Mouse (Mus musculus) MEL (cell line): ENCODE measurements around the gene Srgap1.

Source experiments
- CTCF ChIP-seq, 3 experiments: IDR thresholded peaks in 2 of 3; conservative IDR thresholded peaks in 1 of 3; 2 replicates each; pipeline ENCODE4 v1.5.1; 2011 to 2012; ENCODE audit warnings: low read length in 3 of 3, low read depth in 2 of 3, mild to moderate bottlenecking in 2 of 3, improper control_type of control experiment in 1 of 3, inconsistent platforms in 1 of 3, mixed read lengths in 1 of 3, moderate library complexity in 1 of 3; ENCODE audit not compliant: control insufficient read depth in 1 of 3, insufficient read depth in 1 of 3, poor library complexity in 1 of 3, severe bottlenecking in 1 of 3
- EP300 ChIP-seq, 2 experiments: IDR thresholded peaks; 2 replicates each; pipeline ENCODE4 v1.6.1; 2011; ENCODE audit warnings: improper control_type of control experiment in 2 of 2, low read length in 2 of 2, low read depth in 1 of 2, mild to moderate bottlenecking in 1 of 2
- HCFC1 ChIP-seq: IDR thresholded peaks from 2 replicates; pipeline ENCODE4 v1.6.1; 2012; ENCODE audit warnings: low read depth, mild to moderate bottlenecking, inconsistent platforms, low read length, improper control_type of control experiment, moderate library complexity
- KAT2A ChIP-seq: conservative IDR thresholded peaks from 2 replicates; pipeline ENCODE4 v1.6.1; 2012; ENCODE audit warnings: low read depth, low read length, improper control_type of control experiment, inconsistent platforms
- MAFK ChIP-seq: IDR thresholded peaks from 2 replicates; pipeline ENCODE4 v1.6.1; 2011; ENCODE audit warnings: low read depth, mild to moderate bottlenecking, low read length, improper control_type of control experiment, borderline replicate concordance
- MYC ChIP-seq: IDR thresholded peaks from 2 replicates; pipeline ENCODE4 v1.6.1; 2011; ENCODE audit warnings: low read depth, mild to moderate bottlenecking, low read length, improper control_type of control experiment, moderate library complexity
- NELFE ChIP-seq: IDR thresholded peaks from 2 replicates; pipeline ENCODE4 v1.6.1; 2011; ENCODE audit warnings: low read depth, low read length, improper control_type of control experiment
- POLR2A ChIP-seq, 2 experiments: IDR thresholded peaks; 2 replicates each; pipeline ENCODE4 v1.6.1; 2011 to 2012; ENCODE audit warnings: low read length in 2 of 2, mild to moderate bottlenecking in 2 of 2, control low read depth in 1 of 2, improper control_type of control experiment in 1 of 2, low read depth in 1 of 2, moderate library complexity in 1 of 2; ENCODE audit not compliant: control insufficient read depth in 1 of 2, insufficient read depth in 1 of 2, poor library complexity in 1 of 2
- TAL1 ChIP-seq: IDR thresholded peaks from 2 replicates; pipeline ENCODE4 v1.6.1; 2012; ENCODE audit warnings: mild to moderate bottlenecking, inconsistent platforms, low read length, moderate library complexity, mixed read lengths
- TBP ChIP-seq: IDR thresholded peaks from 2 replicates; pipeline ENCODE4 v1.8.0; 2011; ENCODE audit warnings: low read depth, low read length, improper control_type of control experiment
- TCF12 ChIP-seq: IDR thresholded peaks from 2 replicates; pipeline ENCODE4 v1.6.1; 2014; ENCODE audit warnings: low read depth, mild to moderate bottlenecking, inconsistent platforms, low read length, improper control_type of control experiment, moderate library complexity

DNA sequence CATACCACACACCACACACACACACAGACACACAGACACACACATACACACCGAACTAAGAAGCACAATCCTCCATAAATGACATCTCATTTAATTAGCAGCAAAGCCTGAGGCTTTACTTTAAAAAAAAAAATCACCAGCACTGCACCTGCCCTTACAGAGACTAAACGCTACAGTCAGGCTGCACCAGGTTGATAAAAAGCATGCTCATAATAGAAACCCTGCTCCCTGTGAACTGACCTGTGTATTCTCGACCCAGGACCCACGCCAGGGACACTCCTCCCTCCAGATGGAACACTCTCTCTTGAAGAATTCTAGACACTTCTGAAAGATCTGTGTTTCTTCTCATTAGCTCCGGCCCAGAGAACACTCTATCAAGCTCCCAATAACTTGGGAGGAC lies 52.5 kb downstream of the Srgap1 start:
- no peak for TF ChIP-seq KAT2A
- no peak for TF ChIP-seq CTCF (IDR thresholded peaks at IDR 0.05 in 2 of 3, conservative IDR thresholded peaks at IDR 0.05 in 1 of 3; ENCODE audit: control insufficient read depth in 1 of 3, insufficient read depth in 1 of 3, low read depth in 2 of 3, low read length in 3 of 3, poor library complexity in 1 of 3, severe bottlenecking in 1 of 3)
- no peak for TF ChIP-seq MAFK
- no peak for TF ChIP-seq HCFC1
- no peak for TF ChIP-seq TCF12
- TF ChIP-seq POLR2A (IDR thresholded peaks at IDR 0.05; ENCODE audit: control insufficient read depth in 1 of 2, insufficient read depth in 1 of 2, low read depth in 1 of 2, low read length in 2 of 2, poor library complexity in 1 of 2): no peak
- TF ChIP-seq EP300 (IDR thresholded peaks at IDR 0.05; ENCODE audit: low read depth in 1 of 2, low read length in 2 of 2): no peak
- no peak for TF ChIP-seq TBP
- no peak for TF ChIP-seq NELFE
- no peak for TF ChIP-seq TAL1
- no peak for TF ChIP-seq MYC
